Mouse (Mus musculus) G1E (cell line): Measurements from ENCODE around the gene Hnrnpa1. TPM values are rescaled to one million over a fixed set of nuclear protein-coding genes. Genes with fewer than 3 reads are reported as not detected.
A peak's percentile ranks its signal among the peaks of the same experiment; 100 is the strongest.

Experiments
- ATAC-seq: 2 replicates; pipeline ENCODE4 v1.8.0; 2016; ENCODE audit warnings: mild to moderate bottlenecking; ENCODE audit not compliant: insufficient number of reproducible peaks, poor library complexity, low FRiP score, severe bottlenecking; ENCODE audit errors: extremely low read depth
- DNase-seq: peaks from one replicate; pipeline ENCODE4 v3.0.0; 2012; ENCODE audit warnings: low spot score
- H3K27me3 ChIP-seq: 2 replicates; pipeline ENCODE4 v1.6.1; 2012; ENCODE audit warnings: mild to moderate bottlenecking, low read length, inconsistent platforms; ENCODE audit not compliant: insufficient read depth
- H3K36me3 ChIP-seq: replicated peaks from 2 replicates; pipeline ENCODE3; 2012; ENCODE audit warnings: mild to moderate bottlenecking, inconsistent platforms
- H3K4me1 ChIP-seq: 2 replicates; pipeline ENCODE4 v1.6.1; 2012; ENCODE audit warnings: low read depth, low read length, inconsistent platforms, mixed read lengths; ENCODE audit not compliant: insufficient read depth
- H3K4me3 ChIP-seq: 2 replicates; pipeline ENCODE4 v1.5.1; 2012; ENCODE audit warnings: low read depth, mild to moderate bottlenecking, inconsistent platforms, low read length, moderate library complexity, mixed read lengths
- H3K9me3 ChIP-seq: replicated peaks from 2 replicates; pipeline ENCODE4 v1.6.1; 2012; ENCODE audit warnings: inconsistent platforms
- CTCF ChIP-seq: IDR thresholded peaks from 2 replicates; pipeline ENCODE4 v1.5.1; 2012; ENCODE audit warnings: low read depth, low read length, inconsistent platforms, mixed read lengths
- GATA1 ChIP-seq: IDR thresholded peaks from 2 replicates; pipeline ENCODE4 v1.6.1; 2012; ENCODE audit warnings: borderline replicate concordance, low read length, inconsistent platforms, mixed read lengths
- GATA2 ChIP-seq: IDR thresholded peaks from 2 replicates; pipeline ENCODE4 v1.6.1; 2012; ENCODE audit warnings: low read depth, low read length, inconsistent platforms, borderline replicate concordance
- POLR2AphosphoS5 ChIP-seq: IDR thresholded peaks from 2 replicates; pipeline ENCODE4 v1.6.1; 2012; ENCODE audit warnings: low read depth, low read length, inconsistent platforms; ENCODE audit not compliant: insufficient replicate concordance
- TAL1 ChIP-seq: conservative IDR thresholded peaks from 2 replicates; pipeline ENCODE4 v1.6.1; 2012; ENCODE audit warnings: low read depth, low read length, inconsistent platforms, mixed read lengths
- polyA plus RNA-seq: library from polyadenylated mRNA; stranded (reverse); fragments of >175 nt; gene quantifications from 2 replicates; pipeline ENCODE4 v1.2.3, GENCODE M21; 2012
- total RNA-seq, 2 experiments: library from RNA; stranded (forward) in 1 of 2; stranded (reverse) in 1 of 2; fragments of 200-1000 nt in 1 of 2; fragments of >200 nt in 1 of 2; fragmentation: Nextera tagmentation in 1 of 2; gene quantifications; 2 replicates each; pipeline ENCODE4 v1.2.3; 2014 to 2017

Gene Hnrnpa1
- total and polyA plus RNA-seq, 3 experiments: 212 to 984 (median 391) TPM

DNA sequence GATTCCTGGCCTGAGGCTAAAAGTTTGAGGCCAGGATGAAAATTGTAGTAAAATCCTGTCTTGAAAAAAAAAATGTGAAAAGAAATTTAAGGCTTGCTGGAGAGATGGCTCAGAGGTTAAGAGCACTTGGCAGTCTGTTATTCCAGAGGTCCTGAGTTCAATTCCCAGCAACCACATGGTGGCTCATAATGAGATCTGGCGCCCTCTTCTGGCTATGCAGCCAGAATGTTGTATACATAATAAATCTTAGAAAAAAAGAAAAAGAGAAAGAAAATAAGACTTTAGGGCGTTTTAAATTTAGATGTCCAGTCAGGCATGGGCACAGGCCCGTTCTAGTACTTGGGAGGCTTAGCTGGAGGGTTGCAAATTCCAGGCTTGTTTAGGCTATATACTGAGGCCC, 39.5 kb downstream of the Hnrnpa1 start:
- ATAC-seq (no peak), DNase-seq (no peak)
- peaks cover 67% of the 10 kb centered on the region for H3K4me1 ChIP-seq
- H3K27me3 ChIP-seq: no peaks in the 10 kb centered on the region
- peaks cover 61% of the 10 kb centered on the region for H3K36me3 ChIP-seq
- no peak overlapping the region for H3K4me3 ChIP-seq
- no peaks in the 10 kb centered on the region for H3K9me3 ChIP-seq
- TF ChIP-seq GATA2: no peak
- no peak for TF ChIP-seq POLR2AphosphoS5

DNA sequence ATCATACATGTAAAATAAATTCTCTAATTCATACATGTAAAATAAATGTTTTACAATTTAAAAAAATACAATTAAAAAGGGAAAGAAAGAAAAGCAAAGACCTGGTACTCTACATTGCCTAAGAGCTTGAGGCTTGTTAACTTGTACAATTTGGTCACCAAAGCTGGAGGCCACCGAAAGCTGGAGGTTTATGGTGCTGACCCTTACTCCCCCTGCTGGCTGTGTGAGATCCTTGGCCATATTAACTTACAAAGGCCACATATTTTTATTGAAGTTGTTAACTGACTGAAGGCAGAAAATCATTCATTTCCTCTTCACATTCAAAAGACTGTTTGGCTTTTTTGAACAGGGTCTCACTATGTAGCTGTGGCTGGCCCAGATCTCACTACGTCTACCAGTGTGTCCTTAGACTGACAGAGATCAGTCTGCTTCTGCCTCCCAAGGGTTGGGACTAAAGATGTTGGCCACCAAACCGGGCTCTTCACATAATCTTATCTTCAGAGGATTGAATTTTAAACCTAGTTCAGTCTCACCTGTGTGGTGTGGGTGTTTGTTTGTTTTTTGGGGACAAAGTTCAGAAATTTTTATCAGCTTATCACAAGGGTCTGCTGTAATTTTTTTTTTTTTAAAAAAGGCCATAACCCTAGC, 40.7 kb downstream of the Hnrnpa1 start:
- no peaks in the 10 kb centered on the region for H3K9me3 ChIP-seq
- TF ChIP-seq TAL1 (no peak), CTCF (peak; percentile 50), GATA1 (no peak), POLR2AphosphoS5 (no peak)
- DNase-seq: no peak
- H3K4me3 ChIP-seq: no peak overlapping the region
- peak; percentile 25; the same call in 1 of the 2 replicates for ATAC-seq
- peaks cover 69% of the 10 kb centered on the region for H3K4me1 ChIP-seq
- no peaks in the 10 kb centered on the region for H3K27me3 ChIP-seq
- H3K36me3 ChIP-seq: peaks cover 71% of the 10 kb centered on the region

DNA sequence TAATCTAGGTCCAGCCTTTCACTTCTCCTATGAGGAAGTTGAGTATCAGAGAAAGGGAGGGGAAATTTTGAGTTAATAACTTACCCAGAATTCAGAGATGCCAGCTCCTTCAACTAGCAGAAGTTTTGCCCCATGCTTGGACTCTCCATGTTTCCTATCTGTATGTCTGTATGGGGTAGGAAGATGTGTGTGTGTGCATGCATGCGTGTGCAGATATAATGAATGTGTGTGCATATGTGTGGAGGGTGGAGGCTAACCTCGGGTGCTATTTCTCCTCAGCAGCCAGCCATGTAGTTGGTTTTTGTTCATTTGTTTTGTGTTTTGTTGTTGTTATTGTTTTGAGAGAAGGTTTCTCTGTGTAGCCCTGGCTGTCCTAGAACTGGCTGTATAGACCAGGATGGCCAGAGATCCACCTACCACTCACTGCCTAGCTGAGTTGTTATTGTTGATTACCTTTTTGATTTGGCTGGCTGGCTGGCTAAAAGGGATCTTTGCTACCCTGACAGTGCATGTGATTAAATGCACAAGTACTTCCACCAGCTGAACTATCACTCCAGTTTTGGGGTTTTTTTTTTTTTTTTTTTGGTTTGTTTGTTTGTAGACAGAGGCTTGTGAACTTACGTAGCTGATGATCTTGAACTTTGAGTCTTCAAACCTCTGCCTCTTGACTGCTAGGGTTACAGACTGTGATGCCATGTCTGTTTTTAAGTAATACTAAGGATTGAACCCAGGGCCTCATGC, 41.4 kb downstream of the Hnrnpa1 start:
- H3K36me3 ChIP-seq: peaks cover 74% of the 10 kb centered on the region
- ATAC-seq (no peak), DNase-seq (no peak)
- no peak overlapping the region for H3K4me3 ChIP-seq
- H3K9me3 ChIP-seq: no peaks in the 10 kb centered on the region
- H3K27me3 ChIP-seq: no peaks in the 10 kb centered on the region
- no peak for TF ChIP-seq GATA2
- TF ChIP-seq GATA1: no peak
- no peak for TF ChIP-seq POLR2AphosphoS5
- TF ChIP-seq CTCF: no peak
- no peak for TF ChIP-seq TAL1
- peaks cover 68% of the 10 kb centered on the region for H3K4me1 ChIP-seq

DNA sequence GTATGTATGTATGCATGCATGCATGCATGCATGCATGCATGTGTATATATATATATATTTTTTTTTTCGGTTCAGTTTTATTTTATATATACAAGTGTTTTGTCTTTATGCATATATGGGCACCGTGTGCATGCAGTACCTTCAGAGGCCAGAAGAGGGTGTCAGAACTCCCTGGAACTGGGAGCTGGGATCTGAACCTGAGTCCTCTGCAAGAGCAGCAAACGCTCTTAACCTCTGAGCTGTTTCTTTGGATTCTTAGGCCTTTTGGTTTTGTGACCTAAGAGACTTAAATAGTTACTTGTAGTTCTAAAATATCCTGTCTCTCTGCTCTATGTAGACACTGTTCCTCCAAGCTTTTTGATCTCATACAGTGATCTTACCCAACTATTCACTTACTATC, 43.8 kb downstream of the Hnrnpa1 start:
- H3K4me1 ChIP-seq: peaks cover 49% of the 10 kb centered on the region
- DNase-seq: no peak
- no peaks in the 10 kb centered on the region for H3K9me3 ChIP-seq
- peaks cover 76% of the 10 kb centered on the region for H3K36me3 ChIP-seq
- H3K27me3 ChIP-seq: no peaks in the 10 kb centered on the region
- TF ChIP-seq POLR2AphosphoS5: no peak
- no peak for TF ChIP-seq GATA1
- peak; percentile 36; the same call in 1 of the 2 replicates for TF ChIP-seq CTCF
- no peak for ATAC-seq
- H3K4me3 ChIP-seq: no peak overlapping the region

DNA sequence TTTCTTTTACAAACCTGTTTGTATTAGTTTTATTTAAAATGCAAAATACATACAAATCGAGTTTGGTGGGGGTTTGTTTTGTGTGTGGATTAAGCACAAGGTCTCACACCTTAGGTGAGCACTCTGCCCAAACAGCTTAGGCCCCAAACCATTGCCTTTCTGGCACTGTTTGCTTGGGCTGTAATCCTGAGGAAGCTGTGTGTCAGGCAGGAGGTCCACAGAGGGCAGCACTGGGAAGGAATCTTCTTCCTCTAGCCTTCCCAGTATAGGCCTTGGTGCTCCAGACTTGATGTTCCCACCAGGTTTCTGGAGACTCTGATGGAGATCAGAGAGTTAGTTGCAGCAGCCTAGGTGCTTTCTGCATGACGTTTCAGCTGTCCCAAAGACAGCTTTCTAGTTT, 44.4 kb downstream of the Hnrnpa1 start:
- peaks cover 78% of the 10 kb centered on the region for H3K36me3 ChIP-seq
- no peaks in the 10 kb centered on the region for H3K27me3 ChIP-seq
- DNase-seq: no peak
- TF ChIP-seq GATA2 (no peak), POLR2AphosphoS5 (no peak), CTCF (no peak), TAL1 (no peak), GATA1 (no peak)
- no peaks in the 10 kb centered on the region for H3K9me3 ChIP-seq
- peaks cover 45% of the 10 kb centered on the region for H3K4me1 ChIP-seq
- H3K4me3 ChIP-seq: no peak overlapping the region
- ATAC-seq: no peak

DNA sequence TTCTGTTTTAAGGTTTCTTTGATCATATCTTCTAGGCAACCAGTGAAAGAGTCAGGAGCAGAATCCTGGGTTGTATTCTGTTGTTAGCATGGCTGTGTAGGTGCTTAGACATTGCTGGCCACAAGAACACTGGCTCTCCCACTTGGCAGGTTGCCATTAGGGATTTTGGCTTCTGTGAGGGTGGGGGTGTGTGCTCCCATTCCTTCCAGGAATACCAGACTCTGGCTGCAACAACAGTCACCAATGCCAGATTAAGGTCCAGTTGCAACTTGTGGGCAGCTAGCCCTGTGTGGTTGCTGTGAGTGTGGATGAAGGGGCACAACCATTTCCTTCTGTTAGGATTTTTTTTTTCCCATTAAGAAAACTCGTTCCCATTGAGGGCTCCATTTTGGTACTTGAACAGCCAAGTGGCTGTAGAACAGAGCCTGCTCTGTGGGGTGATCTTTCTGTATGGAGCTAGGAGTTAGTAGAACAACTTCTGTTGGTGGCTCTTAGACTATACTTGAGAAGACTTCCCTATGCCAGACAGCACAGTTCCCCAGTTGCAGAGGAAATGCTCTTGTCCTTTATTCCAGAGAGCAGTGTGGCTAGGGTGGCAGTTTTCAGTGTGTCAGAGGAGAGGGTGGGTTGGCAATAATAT, 45.7 kb downstream of the Hnrnpa1 start:
- TF ChIP-seq POLR2AphosphoS5: no peak
- TF ChIP-seq GATA2: no peak
- no peak for TF ChIP-seq GATA1
- no peak for TF ChIP-seq TAL1
- TF ChIP-seq CTCF: no peak
- no peaks in the 10 kb centered on the region for H3K27me3 ChIP-seq
- no peaks in the 10 kb centered on the region for H3K9me3 ChIP-seq
- peaks cover 83% of the 10 kb centered on the region for H3K36me3 ChIP-seq
- H3K4me1 ChIP-seq: peaks cover 35% of the 10 kb centered on the region
- H3K4me3 ChIP-seq: no peak overlapping the region
- DNase-seq (no peak), ATAC-seq (no peak)
